Mouse (Mus musculus) testis, adult 2 months (tissue): ENCODE measurements around the gene Mogat2.

Source experiments
- CTCF ChIP-seq: fragments of 200-500 bp; IDR thresholded peaks from 2 replicates; pipeline ENCODE4 v1.5.1; 2012; ENCODE audit warnings: low read depth, mild to moderate bottlenecking, inconsistent platforms, low read length, moderate library complexity; ENCODE audit not compliant: control insufficient read depth, insufficient read depth, insufficient replicate concordance
- POLR2A ChIP-seq: fragments of 200-500 bp; IDR thresholded peaks from 2 replicates; pipeline ENCODE4 v1.6.1; 2012; ENCODE audit warnings: low read depth, mild to moderate bottlenecking, inconsistent platforms, low read length, moderate library complexity; ENCODE audit not compliant: control insufficient read depth

DNA sequence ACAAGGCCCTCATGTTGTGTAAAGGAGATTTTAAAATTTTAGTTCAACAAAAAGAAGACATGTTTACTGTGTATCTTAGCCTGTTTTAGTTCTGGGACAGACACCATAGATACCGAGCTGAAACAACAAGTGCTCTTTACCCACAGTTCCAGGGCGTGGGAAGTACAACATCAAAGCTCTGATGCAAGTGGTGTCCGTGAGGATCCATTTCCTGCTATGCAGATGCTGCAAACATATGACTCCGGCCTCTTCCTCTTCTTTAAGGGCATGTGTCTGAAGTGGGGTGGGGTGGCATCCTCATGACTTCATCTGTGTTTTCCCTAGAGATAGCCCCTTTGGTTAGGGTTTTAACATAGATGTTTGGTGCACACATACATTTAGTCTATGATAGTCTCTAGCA lies 25.1 kb upstream of the Mogat2 start:
- TF ChIP-seq CTCF (no peak), POLR2A (no peak)
